Mouse (Mus musculus) forelimb bud, embryonic 11.5 days (tissue): ENCODE data around the gene Ghdc.
"Not testable (repeated sequence)": the region's sequence is repeated elsewhere in the genome, so short reads cannot be mapped to it uniquely, and the experiment has no call there.

Experiments
- DNase-seq: peaks from one replicate; pipeline ENCODE4 v3.0.0-alpha.2; 2012; ENCODE audit warnings: low read depth, low spot score

Ghdc gene

DNA sequence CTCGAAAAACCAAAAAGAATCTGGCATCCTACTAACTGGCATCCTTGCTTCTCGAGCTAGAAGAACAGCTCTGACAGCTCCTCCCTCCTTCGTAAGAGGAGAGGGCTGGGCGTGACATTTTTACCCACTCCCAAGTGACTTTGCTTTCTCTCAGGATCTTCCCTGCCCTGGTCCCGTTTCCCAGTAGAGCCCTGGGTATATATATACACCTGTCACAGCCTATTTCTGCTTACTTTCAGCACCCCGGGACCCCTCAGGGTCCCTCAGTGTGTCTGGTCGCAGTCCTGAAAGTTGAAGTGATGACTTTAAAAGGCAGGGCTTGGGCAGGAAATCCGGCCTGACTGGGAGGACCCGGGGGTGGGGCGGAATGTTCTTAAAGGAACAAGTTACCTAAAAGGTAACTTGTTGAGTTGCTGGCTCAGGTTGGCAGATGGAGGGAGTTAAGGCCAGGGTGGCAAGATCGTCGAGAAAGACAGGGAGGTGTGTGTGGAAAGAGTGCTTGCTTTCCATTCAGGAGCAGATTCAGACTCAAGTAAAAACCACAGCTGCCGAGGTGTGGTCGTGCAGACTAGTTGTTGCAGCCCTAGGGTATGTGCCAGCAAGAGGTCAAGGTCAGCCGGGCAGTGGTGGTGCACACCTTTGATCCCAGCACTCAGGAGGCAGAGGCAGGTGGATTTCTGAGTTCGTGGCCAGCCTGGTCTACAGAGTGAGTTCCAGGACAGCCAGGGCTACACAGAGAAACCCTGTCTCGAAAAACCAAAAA, at the start of gene Ghdc:
Gene Ghdc, minus strand, starts transcription at position 312 of the 763 bp plus-strand sequence.
- DNase-seq = peak; percentile 42

DNA sequence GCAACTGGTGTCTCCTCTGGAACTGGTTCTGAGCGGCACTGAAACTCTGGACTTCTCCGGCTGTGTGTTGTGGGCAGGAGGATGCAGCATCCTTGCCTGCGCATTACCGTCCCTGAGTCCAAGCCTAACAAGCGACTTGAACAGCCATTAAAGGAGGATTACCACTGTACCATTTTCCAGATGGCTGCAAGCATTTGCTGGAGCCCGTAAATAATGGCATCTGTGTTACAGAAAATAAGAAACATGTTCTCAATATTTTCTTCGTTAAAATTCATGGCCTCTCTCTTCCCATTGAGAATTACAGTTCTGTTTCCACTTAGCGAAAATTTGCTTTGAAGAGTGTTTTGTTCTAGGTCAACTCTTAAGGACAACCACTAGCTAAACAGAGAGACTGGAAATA, 49.3 kb upstream of the Ghdc start:
- peak; percentile 68 for DNase-seq

DNA sequence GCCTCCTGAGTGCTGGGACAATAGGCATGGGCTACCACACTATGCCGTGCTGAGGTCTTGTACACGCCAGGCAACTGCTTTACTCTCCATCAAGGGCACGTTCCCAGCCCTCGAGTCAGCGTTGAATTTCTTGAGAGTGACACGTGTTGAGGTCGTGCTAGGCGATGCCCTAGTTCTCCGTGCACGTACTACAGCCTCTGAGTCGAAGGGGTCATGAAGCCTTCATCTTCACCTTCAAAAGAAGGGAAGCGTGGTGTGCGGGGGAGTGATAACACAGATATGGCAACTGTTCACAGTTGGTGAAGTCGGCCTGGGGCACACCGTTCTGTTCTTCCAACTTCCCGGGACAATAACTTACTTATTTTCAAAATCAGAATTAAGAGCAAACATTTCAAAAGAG, 48.9 kb upstream of the Ghdc start:
- DNase-seq = no peak

DNA sequence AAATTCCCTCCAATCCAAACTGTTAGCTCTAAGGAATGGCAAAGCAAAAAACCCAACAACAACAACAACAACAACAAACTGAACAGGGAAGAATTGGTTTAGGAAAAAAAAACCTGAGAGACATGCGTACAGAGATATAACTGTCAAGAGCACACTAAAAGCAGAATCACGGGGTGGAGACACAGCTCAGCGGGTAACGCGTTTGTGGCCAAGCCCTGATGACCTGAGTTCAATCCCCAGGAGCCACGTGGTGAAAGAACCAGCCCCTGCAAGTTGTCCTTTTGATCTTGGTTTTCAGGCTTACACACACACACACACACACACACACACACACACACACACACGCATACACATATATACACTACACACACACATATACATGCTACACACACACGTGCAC, 48.3 kb upstream of the Ghdc start:
- DNase-seq = no peak

DNA sequence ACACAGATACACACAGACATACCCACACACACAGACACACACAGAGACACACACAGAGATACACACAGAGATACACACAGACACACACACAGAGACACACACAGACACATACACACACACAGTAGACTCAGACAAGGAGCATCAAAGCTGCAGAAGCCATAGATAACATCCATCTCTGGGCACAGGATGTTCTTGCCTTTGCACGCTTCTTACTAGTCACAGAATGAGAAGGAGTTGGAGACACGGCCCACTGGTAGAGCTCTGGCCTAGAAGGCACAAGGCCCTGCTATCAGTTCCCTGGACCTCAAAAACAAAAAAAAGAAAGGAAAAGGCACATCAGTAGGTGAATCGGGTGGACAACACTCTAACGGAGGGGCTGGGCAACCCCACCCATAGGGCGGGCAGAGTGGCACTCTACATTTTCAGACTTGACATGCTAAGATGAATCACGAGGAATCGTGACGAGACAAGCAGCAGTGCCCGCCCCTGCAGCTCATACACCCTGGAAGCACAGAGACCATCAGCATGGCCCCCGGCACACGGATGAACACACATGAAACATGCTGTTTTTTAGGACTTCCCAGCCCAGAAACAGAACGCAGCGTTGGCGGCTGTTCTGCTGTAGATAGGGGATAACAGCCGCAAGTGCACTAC, 47.7 kb upstream of the Ghdc start:
- no peak for DNase-seq

DNA sequence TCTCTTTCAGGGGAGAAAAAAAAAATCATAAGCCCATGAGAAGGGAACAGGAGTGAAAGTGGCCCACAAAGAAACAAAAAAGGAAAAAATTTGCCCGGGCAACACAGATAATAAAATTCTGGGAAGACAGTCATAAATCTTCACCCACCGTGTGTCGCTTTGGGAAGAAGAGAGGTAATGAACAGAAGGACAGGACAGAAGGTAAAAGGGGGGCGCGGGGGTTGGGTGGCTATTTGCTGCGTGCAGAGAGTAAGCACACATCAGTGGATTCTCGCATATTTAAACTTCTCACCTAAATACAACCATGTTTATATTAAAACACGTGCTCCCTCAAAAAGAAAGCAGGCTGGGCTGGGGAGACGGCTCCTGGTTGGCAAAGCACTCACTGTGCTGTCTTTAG, 46.6 kb upstream of the Ghdc start:
- no peak for DNase-seq

DNA sequence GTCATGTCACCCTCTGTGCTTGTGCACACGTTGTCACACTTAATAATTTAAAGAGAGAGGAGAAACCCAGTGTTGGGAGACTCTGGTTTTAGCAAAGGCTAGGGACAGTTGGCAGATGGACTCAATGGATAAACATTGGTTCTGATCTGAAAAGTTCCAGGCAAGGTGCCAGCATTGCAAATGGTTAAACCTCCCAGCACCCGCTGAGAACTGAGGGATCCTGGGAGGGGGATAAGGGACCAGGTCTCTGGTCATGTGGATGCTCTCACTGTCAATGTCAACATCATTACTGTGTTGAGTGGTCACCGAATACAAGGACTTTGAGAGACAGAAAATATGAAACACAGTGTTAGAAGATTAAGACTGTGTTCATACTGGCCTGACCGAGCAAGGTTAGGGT, 46.0 kb upstream of the Ghdc start:
- DNase-seq = no peak

DNA sequence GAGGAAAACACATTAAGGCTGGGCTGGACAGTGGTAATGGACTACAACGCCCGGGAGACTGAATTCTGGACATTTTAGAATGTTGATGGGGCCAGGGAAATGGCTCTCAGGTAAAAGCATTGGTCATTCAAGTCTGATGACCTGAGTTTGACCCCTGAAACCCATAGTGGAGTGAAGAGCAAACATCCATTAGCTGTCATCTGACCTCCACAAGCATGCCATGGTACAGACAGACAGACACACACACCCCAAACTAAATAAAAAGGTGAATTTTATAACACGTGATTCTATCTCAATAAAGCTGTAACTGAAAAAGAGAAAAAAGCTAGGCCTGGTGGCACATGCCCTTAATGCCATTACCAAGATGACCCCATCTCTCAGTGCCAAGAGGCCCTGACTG, 45.6 kb upstream of the Ghdc start:
- no peak for DNase-seq

DNA sequence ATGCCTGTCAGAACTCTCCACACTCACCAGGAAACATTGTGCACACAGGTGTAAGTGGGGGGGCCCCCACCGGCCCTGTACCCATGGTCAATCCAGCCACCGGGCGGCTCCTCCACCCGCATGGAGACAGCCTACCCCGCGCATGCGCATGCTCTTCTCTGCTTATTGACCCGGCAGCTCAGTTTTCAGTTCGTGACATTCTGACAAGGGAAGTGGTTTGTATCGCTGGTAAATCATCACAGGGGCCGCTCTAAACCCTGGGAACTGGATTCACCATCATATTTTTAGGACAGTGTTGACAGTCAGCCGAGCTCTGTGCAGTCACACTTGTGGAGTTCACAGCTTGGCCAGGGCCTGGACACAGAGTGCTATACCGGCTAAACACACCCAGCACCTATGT, 43.7 kb upstream of the Ghdc start:
- peak; percentile 40 for DNase-seq

DNA sequence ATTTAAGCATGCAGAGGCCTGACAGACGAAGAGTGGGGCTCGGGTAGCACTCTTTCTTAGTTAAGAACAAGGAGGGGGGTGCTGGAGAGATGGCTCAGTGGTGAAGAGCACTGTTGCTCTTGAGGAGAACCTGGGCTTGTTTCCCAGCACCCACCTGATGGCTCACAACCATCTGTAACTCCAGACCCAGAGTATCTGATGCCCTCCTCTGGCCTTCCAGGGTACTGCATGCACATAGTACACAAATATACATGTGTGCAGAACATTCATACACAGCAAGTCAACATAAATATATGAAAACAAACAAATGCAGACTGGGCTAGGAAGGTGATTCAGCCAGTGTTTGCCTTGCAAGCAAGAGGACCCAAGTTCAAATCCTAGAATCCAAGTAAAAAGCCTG, 40.4 kb upstream of the Ghdc start:
- no peak for DNase-seq

DNA sequence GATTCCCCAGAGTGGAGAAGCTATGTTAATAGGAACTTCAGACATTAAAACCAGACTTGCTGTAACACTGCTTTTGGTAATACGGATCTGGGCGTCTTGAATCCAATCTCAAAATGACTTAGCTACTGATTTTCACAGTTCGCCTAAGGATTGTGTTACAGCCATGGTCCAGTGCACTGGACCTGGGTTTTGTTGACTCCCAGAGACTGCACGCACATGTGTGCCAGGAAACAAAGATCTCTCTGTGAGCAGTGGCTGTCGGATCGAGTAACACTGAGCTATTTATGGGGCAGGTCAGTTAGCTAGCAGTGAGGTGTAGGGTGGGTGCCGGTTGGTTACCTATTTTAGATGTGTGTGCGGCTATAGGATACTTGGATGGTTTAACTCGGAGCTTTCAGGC, 39.8 kb upstream of the Ghdc start:
- peak; percentile 57 for DNase-seq

DNA sequence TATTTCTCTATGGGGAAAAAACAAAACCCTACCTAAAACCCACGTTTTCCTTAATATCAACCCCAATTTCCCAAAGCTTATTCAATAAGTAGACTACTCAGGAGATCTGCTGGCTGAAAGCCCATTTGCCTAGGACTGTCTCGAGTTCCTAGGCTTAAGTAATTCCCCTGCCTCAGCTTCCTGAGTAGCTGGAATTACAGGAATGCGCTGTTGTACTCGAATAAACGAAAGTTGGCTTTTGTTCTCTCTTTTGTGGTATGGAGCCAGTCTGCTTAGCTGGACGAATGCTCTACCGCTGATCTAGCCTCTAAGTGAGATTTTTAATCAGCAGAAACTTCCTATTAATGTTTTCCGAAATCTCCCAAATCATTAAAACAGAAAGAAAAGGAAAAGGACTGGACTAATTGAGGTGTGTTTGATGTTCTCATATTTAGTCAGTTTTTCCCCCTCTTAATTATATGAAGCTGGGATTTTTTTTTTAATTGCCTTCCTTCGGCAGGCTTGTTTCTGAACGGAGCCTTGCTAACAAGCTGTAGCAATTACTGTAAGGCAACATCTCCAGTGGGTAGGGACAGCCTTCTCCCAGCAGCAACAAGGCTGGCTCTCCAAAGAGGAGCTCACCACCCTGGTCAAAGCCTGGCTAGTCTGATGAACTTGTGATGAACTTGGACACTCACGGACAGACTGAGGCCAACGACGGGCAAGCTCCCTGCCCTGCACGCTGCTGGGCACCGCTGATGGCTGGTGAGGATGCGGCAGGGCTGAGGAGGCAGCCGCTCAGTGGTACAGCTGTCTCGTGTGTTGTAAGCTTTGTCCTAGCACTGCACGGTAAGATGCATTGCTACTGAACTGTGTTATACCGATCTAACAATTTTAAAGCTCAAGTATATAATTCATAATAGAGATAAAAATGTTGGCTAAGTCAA, 35.9 kb upstream of the Ghdc start:
- DNase-seq = no peak

DNA sequence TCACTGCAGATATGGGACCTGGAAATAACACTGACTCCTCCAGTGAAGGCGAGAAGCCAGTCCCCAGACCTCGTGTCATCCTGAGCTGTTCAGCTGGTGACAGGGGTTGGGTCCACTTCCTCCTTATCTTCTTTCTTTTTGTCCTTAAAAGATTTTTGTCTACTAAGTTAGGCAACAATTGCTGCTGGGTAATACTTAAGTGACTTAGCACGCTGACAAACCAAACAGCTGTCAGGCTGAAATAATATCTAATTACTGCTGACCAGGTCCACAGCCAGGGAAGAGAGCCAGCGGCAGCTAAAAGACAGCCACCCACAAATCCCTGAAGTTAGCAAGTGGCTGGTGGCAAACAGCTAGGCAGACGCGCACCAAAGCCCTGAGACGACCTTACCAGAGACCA, 34.8 kb upstream of the Ghdc start:
- DNase-seq = no peak

DNA sequence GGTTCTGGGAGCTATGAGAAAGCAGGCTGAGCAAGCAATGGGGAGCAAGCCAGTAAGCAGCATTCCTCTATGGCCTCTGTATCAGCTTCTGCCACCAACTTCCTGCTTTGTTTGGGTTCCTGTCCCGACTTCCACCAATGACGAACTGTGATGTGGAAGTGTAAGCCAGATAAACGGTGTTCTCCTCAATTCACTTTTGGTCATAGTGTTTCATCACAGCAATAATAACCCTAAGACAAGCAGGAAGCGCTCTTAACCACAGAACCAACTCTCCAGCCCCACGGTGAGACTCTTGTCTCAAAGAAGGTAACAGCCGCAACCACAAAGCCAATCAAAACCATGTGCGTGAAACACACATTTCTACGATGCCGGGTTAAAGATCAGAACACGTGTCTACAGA, 33.7 kb upstream of the Ghdc start:
- DNase-seq = no peak

DNA sequence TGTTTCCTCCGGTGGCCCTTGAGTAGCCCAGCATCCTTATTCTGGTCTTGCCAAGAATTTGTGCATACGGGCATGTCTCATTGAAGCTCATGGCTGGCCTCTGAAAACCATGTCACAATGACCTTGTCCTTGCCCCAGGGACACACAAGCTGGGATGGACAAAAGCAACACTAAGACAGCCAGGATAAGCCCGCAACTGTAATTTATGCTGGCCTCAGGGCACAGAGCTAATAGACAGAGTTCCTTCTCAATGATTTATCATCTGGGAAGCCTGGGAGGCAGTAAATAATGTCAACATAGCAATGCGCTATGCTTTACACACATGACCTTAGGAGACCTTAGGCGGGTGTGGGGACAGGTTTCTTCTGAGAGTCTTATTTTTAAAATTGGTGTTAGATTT, 28.7 kb upstream of the Ghdc start:
- DNase-seq = no peak

DNA sequence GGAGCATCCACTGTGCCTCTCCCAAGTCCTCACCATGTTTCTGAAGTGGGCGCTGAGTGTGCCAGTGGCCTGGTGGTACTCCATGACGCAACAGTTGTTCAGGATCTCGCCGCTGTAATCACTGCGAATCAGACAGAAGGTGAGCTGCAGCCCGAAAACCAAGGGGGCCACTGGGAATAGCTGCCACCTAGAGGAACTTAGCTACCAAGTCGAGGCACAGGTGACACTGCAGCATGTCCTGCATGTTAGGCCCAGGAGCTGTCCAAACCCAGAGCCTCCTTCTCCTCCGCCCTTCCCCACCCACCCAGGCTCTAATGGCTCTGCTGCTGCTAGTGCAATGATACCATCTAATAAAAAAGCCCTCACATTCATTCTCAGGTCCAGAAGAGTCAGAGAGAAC, 25.8 kb upstream of the Ghdc start:
- no peak for DNase-seq

DNA sequence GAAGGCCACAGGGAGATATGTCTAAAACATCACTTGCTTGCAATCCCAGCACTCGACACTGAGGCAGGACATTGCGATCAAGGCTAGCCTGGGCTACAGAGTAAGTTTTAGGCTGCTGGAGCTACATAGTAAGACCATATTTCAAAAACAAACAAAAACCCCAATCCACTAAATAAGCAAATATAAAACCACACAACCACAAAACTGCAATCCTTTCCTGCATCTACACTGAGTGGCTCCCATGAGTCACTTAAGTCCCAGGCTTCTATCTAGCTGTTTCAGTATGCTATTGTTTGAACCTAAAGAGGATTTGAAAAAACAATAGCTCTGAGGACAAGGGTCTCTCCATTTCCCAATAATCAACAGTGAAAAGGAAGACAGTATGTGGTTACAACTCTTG, 24.6 kb upstream of the Ghdc start:
- no peak for DNase-seq

DNA sequence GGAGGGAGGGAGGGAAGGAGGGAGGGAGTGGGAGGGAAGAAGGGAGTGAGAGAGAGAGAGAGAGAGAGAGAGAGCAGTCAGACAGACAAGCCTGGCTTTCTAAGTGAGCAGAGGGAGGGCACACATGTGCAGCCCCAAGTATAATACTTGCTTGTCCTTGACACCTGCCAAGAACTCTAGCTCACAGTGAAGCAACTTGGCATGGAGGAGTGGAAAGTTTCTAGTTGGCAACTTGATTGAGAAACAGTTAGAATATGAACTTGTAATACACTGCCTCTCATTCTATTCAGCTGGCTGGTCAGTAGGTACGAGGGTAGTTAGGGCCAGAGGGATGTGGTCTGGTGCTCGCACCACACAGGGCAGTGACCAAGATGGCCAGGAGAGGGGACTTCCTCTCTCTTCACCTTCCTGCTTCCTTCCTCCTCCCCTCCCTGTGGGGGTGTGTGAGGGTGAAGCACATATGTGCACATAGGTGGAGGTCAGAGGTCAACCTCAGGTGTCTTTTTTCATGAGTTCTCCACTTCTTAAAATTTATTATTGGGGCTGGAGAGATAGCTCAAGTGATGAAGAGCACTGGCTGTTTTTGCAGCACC, 20.8 kb upstream of the Ghdc start:
- DNase-seq = no peak

DNA sequence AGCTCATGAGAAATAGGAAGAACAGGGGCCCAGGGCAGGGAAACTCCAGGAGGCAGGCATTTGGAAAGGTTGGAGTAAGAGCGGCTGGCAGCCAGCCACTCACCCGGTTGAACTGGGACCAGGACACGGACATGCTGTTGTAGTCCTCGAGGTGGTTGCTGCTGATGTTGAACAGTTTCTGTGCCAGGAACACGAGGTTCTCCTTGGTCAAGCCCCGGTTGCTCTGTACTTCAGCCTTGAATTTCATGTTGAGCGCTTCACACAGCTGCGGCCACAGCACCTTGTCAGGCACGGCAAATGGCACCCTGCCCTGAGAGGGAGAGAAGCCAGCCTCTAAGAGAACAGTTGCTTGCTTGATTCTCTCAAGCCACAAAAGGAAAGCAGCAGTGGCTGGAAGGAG, 19.9 kb upstream of the Ghdc start:
- DNase-seq = not testable (repeated sequence)

DNA sequence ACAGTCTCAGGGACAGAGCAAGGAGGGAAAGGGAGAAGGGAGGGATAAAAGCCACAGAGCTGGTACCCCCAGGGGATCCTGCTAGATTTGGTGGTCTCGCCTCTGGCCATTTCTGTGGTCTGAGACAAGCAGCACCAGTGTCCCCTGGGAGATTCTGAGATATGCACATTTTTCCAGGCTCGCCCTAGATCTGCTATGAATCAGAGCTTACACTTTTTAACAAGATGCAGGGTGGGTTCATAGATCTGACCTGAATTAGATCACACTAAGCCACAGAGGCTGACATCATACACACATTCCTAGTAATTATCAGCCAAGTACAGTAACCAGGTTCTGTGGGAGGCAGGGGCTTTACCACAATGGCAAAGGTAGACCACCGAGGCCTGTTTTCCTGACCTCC, 18.9 kb upstream of the Ghdc start:
- no peak for DNase-seq

DNA sequence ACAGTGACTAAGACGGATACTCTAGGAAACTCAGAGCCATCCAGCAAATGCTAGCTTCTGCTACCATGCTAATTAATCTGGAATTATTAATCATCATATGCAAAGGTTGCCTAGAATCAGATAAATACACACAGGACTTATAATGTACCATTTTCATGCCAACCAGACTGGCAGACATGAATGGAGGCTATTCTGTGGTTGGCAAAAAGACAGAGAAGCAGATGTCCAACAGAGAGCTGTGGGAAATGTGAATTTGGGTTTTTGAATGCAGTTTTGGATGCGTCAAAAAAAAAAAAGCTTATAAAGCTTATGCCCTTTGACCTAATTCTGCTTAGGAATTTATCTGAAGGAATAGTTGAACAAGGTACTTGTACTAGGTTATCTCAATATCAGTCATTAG, 15.0 kb upstream of the Ghdc start:
- no peak for DNase-seq

DNA sequence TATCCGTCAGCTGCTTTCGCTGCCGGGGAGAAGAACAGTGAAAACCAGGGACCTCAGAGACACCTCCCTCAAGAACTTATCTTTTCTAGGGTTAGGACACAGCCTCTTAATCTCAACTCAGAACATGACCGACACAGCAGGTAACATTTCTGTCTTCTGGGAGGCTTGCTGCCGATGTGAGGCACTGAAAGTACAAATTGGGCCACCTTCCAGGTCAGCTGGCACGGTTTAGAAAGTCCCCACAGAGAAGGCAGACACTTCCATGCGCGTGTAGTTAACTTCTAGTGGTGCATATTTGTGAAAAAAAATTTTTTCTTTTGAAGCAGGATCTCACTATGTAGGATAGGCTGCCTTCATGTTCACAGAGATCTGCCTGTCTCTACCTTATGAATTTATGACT, 13.5 kb upstream of the Ghdc start:
- no peak for DNase-seq
